Mouse (Mus musculus) 416B (cell line): ENCODE results near the gene Strip1.
A peak's percentile ranks its signal among the peaks of the same experiment; 100 is the strongest.

Experiments used
- DNase-seq: peaks from one replicate; pipeline ENCODE4 v3.0.0; 2011; ENCODE audit warnings: low read depth

The Strip1 gene

GRCm38 (mm10) chr3:107591612-107592011 lies 39.9 kb downstream of the Strip1 start:
- DNase-seq = no peak

- DNase-seq = no peak
Measured at GRCm38 (mm10) chr3:107586504-107586903, 45.0 kb downstream of the Strip1 start.

- DNase-seq = no peak
Measured at GRCm38 (mm10) chr3:107583893-107584292, 47.6 kb downstream of the Strip1 start.

GRCm38 (mm10) chr3:107582875-107583767 lies 48.4 kb downstream of the Strip1 start:
- no peak for DNase-seq

GRCm38 (mm10) chr3:107582130-107582874 lies 49.2 kb downstream of the Strip1 start:
- DNase-seq = no peak

GRCm38 (mm10) chr3:107581103-107582010 lies 50.1 kb downstream of the Strip1 start:
- DNase-seq = no peak

GRCm38 (mm10) chr3:107579466-107579865 lies 52.0 kb downstream of the Strip1 start:
- DNase-seq = peak; percentile 55

- DNase-seq = peak; percentile 24
Measured at GRCm38 (mm10) chr3:107577810-107578390, 53.6 kb downstream of the Strip1 start.

GRCm38 (mm10) chr3:107576807-107577206 lies 54.7 kb downstream of the Strip1 start:
- DNase-seq = no peak

- DNase-seq = peak; percentile 44
Measured at GRCm38 (mm10) chr3:107571205-107571604, 60.3 kb downstream of the Strip1 start.

GRCm38 (mm10) chr3:107568721-107569120 lies 62.8 kb downstream of the Strip1 start:
- DNase-seq = no peak

GRCm38 (mm10) chr3:107567766-107568165 lies 63.7 kb downstream of the Strip1 start:
- peak; percentile 56 for DNase-seq

GRCm38 (mm10) chr3:107565331-107565730 lies 66.2 kb downstream of the Strip1 start:
- DNase-seq = no peak

- DNase-seq = no peak
Measured at GRCm38 (mm10) chr3:107563880-107564279, 67.6 kb downstream of the Strip1 start.

GRCm38 (mm10) chr3:107562591-107562990 lies 68.9 kb downstream of the Strip1 start:
- DNase-seq = no peak
